Comparison of ENCODE assay signal across 8 mouse cellular contexts in genomic region chr17:17837426-17837825, GRCm38 (mm10). TPM values are rescaled to one million over a fixed set of nuclear protein-coding genes. Genes with fewer than 3 reads are reported as not detected.
DNase-seq lines count a peak whose midpoint lies in the region; ATAC-seq lines count a peak whose summit lies in the region.

No protein-coding gene starts in this region.

- H3K27ac ChIP-seq in heart, embryonic 11.5 days (ENCODE audit: low read depth, low read length): peak overlapping the region; percentile 86
- peak overlapping the region; percentile 83 for H3K27ac ChIP-seq in hindbrain, embryonic 16.5 days (ENCODE audit: low read depth, low read length)
- peak overlapping the region; percentile 88 for H3K27ac ChIP-seq in midbrain, embryonic 10.5 days (replicated peaks)

- ATAC-seq in heart, embryonic 11.5 days (replicated peaks; ENCODE audit: insufficient number of reproducible peaks, low FRiP score, low TSS enrichment): no peak
- no peak for ATAC-seq in hindbrain, embryonic 16.5 days
- ATAC-seq in monocyte, adult 5-6 weeks (replicated peaks; ENCODE audit: insufficient number of reproducible peaks, low FRiP score, low TSS enrichment, poor library complexity, severe bottlenecking): no peak

- intact Hi-C loops in heart, postnatal 25 days (cut with DNase I): loop anchor here (5.0 to 10.0 kb wide), 4 partner anchors 50 to 463 kb away; partner anchors contain the start of gene Riok2

- H3K4me1 ChIP-seq in heart, embryonic 11.5 days (ENCODE audit: control insufficient read depth, insufficient read depth, low read length): peaks cover 41% of the 10 kb centered on the region
- H3K4me1 ChIP-seq in hindbrain, embryonic 16.5 days (ENCODE audit: control insufficient read depth, insufficient read depth, low read depth, low read length): peaks cover 29% of the 10 kb centered on the region
- peaks cover 45% of the 10 kb centered on the region for H3K4me1 ChIP-seq in midbrain, embryonic 10.5 days

- H3K4me3 ChIP-seq in heart, embryonic 11.5 days (ENCODE audit: low read depth, low read length): peak overlapping the region; percentile 49
- peak overlapping the region; percentile 52 for H3K4me3 ChIP-seq in hindbrain, embryonic 16.5 days (ENCODE audit: low read length)
- H3K4me3 ChIP-seq in midbrain, embryonic 10.5 days: peak overlapping the region; percentile 63

- peak overlapping the region; percentile 63 for H3K9ac ChIP-seq in heart, embryonic 11.5 days (ENCODE audit: low read depth, low read length)
- H3K9ac ChIP-seq in hindbrain, embryonic 16.5 days (ENCODE audit: low read depth, low read length): peak overlapping the region; percentile 61

- 8% methylated on average over 13 of the region's 13 CpGs for WGBS in heart, embryonic 11.5 days (ENCODE audit: insufficient replicate concordance)
- WGBS in hindbrain, embryonic 16.5 days: 2% methylated on average over 13 of the region's 13 CpGs
- WGBS in midbrain, embryonic 10.5 days: 6% methylated on average over 13 of the region's 13 CpGs

- H3K27me3 ChIP-seq in heart, embryonic 11.5 days (ENCODE audit: control insufficient read depth, insufficient read depth, low read length): no peaks in the 10 kb centered on the region
- H3K27me3 ChIP-seq in hindbrain, embryonic 16.5 days (replicated peaks; ENCODE audit: control insufficient read depth, insufficient read depth, low read length): no peaks in the 10 kb centered on the region
- H3K27me3 ChIP-seq in midbrain, embryonic 10.5 days (ENCODE audit: low read depth, poor library complexity, severe bottlenecking): no peaks in the 10 kb centered on the region

- no peaks in the 10 kb centered on the region for H3K9me3 ChIP-seq in heart, embryonic 11.5 days (replicated peaks; ENCODE audit: control insufficient read depth, low read length)
- H3K9me3 ChIP-seq in hindbrain, embryonic 16.5 days (ENCODE audit: control insufficient read depth, low read length): no peaks in the 10 kb centered on the region
- no peaks in the 10 kb centered on the region for H3K9me3 ChIP-seq in midbrain, embryonic 10.5 days (replicated peaks)

- H3K36me3 ChIP-seq in heart, embryonic 11.5 days (ENCODE audit: control insufficient read depth, insufficient read depth, low read length): peaks cover 22% of the 10 kb centered on the region
- H3K36me3 ChIP-seq in hindbrain, embryonic 16.5 days (ENCODE audit: control insufficient read depth, insufficient read depth, low read length): 0 out of 2 replicates have a peak, but pooled peaks cover 2% of the 10 kb centered on the region
- peaks cover 83% of the 10 kb centered on the region for H3K36me3 ChIP-seq in midbrain, embryonic 10.5 days

- peak overlapping the region; percentile 75 for H3K4me2 ChIP-seq in heart, embryonic 11.5 days
- peak overlapping the region; percentile 83 for H3K4me2 ChIP-seq in hindbrain, embryonic 16.5 days (ENCODE audit: low read length)

- no peak for DNase-seq in heart, postnatal 25 days (ENCODE audit: low spot score)
- peak; percentile 30 for DNase-seq in ES-CJ7 (ENCODE audit: low read depth, low spot score)
- peak; percentile 29 for DNase-seq in embryo, embryonic 11 days
- no peak for DNase-seq in midbrain, embryonic 10.5 days (ENCODE audit: low spot score)
- no peak for DNase-seq in gastrocnemius, postnatal 10 days

RNA-seq across cellular contexts. Expression of gene Spaca6, which starts 10.5 kb away (rescaled TPM):
- 15.5 and 25.1 TPM in 2 replicates for polyA plus RNA-seq in heart, embryonic 11.5 days (2014; fragmentation: Nextera tagmentation; extraction: Ambion mirVana)
- total RNA-seq in heart, postnatal 25 days (2021): 10 to 100 TPM; 12.6 to 15.2 TPM
- polyA plus RNA-seq in hindbrain, embryonic 16.5 days (2015; fragmentation: Nextera tagmentation; extraction: Ambion mirVana): 24.4 and 24.6 TPM in 2 replicates
- 38.1 and 46.8 TPM in 2 replicates for polyA plus RNA-seq in midbrain, embryonic 10.5 days (2016; fragmentation: Nextera tagmentation; extraction: Ambion mirVana)
- 0.10 TPM in 1 of 3 replicates, not detected in the others for total RNA-seq in monocyte, adult 5-6 weeks (2017)
- 10 to 100 TPM; 14.3 to 28.7 TPM for total RNA-seq in gastrocnemius, postnatal 10 days (2021)

RNA-seq across cellular contexts. Expression of gene Has1, which starts 17.6 kb away (rescaled TPM):
- 0.93 and 2.0 TPM in 2 replicates for polyA plus RNA-seq in heart, embryonic 11.5 days (2014; fragmentation: Nextera tagmentation; extraction: Ambion mirVana)
- under 1 TPM; 0.45 to 0.55 TPM for total RNA-seq in heart, postnatal 25 days (2021)
- 1.7 TPM in 2 replicates for polyA plus RNA-seq in hindbrain, embryonic 16.5 days (2015; fragmentation: Nextera tagmentation; extraction: Ambion mirVana)
- 0.65 and 0.83 TPM in 2 replicates for polyA plus RNA-seq in midbrain, embryonic 10.5 days (2016; fragmentation: Nextera tagmentation; extraction: Ambion mirVana)
- not detected in 3 replicates for total RNA-seq in monocyte, adult 5-6 weeks (2017)
- under 1 TPM; 0.09 to 0.19 TPM for total RNA-seq in gastrocnemius, postnatal 10 days (2021)

RNA-seq across cellular contexts. Expression of gene Fpr1, which starts 46.3 kb away (rescaled TPM):
- polyA plus RNA-seq in heart, embryonic 11.5 days (2014; fragmentation: Nextera tagmentation; extraction: Ambion mirVana): not detected in 2 replicates
- total RNA-seq in heart, postnatal 25 days (2021): under 1 TPM in 1 of 2 experiments, not detected in 1; 0.18 TPM
- polyA plus RNA-seq in hindbrain, embryonic 16.5 days (2015; fragmentation: Nextera tagmentation; extraction: Ambion mirVana): 0.15 and 0.30 TPM in 2 replicates
- not detected in 2 replicates for polyA plus RNA-seq in midbrain, embryonic 10.5 days (2016; fragmentation: Nextera tagmentation; extraction: Ambion mirVana)
- total RNA-seq in monocyte, adult 5-6 weeks (2017): 9.8 to 11.3 TPM (median 10.1 TPM) in 3 replicates
- under 1 TPM in 1 of 2 experiments, not detected in 1; 0.32 TPM for total RNA-seq in gastrocnemius, postnatal 10 days (2021)

RNA-seq across cellular contexts. Expression of gene Fpr2, which starts 50.2 kb away (rescaled TPM):
- polyA plus RNA-seq in heart, embryonic 11.5 days (2014; fragmentation: Nextera tagmentation; extraction: Ambion mirVana): not detected in 2 replicates
- total RNA-seq in heart, postnatal 25 days (2021): not detected
- 0.31 and 0.41 TPM in 2 replicates for polyA plus RNA-seq in hindbrain, embryonic 16.5 days (2015; fragmentation: Nextera tagmentation; extraction: Ambion mirVana)
- not detected in 2 replicates for polyA plus RNA-seq in midbrain, embryonic 10.5 days (2016; fragmentation: Nextera tagmentation; extraction: Ambion mirVana)
- 29.1 to 53.2 TPM (median 41.4 TPM) in 3 replicates for total RNA-seq in monocyte, adult 5-6 weeks (2017)
- total RNA-seq in gastrocnemius, postnatal 10 days (2021): under 1 TPM in 1 of 2 experiments, not detected in 1; 0.47 TPM

RNA-seq across cellular contexts. Expression of gene Fpr3, which starts 50.2 kb away (rescaled TPM):
- polyA plus RNA-seq in heart, embryonic 11.5 days (2014; fragmentation: Nextera tagmentation; extraction: Ambion mirVana): not detected in 2 replicates
- not detected for total RNA-seq in heart, postnatal 25 days (2021)
- not detected in 2 replicates for polyA plus RNA-seq in hindbrain, embryonic 16.5 days (2015; fragmentation: Nextera tagmentation; extraction: Ambion mirVana)
- not detected in 2 replicates for polyA plus RNA-seq in midbrain, embryonic 10.5 days (2016; fragmentation: Nextera tagmentation; extraction: Ambion mirVana)
- not detected in 3 replicates for total RNA-seq in monocyte, adult 5-6 weeks (2017)
- total RNA-seq in gastrocnemius, postnatal 10 days (2021): not detected

Comparison
In these comparisons a context has a peak if more than half of its experiments do, and no peak if none do; other contexts are left out.
1. DNase-seq: peak in ES-CJ7 (single experiment) and embryo, embryonic 11 days (single experiment); none in heart, postnatal 25 days (single experiment), midbrain, embryonic 10.5 days (single experiment) and gastrocnemius, postnatal 10 days (single experiment).
2. RNA of gene Spaca6, which starts 10.5 kb away (total RNA-seq): 14.3 to 28.7 TPM in gastrocnemius, postnatal 10 days and 12.6 to 15.2 TPM in heart, postnatal 25 days; 0.10 TPM in monocyte, adult 5-6 weeks; every median in the first group is over 10 times any median in the second.
3. Peak in every context shown above with its lines, with median percentiles within 50 percentile points of each other: H3K27ac ChIP-seq and H3K4me3 ChIP-seq.